Mouse (Mus musculus): ENCODE measurements around the gene Pde4d. TPM values are rescaled to one million over a fixed set of nuclear protein-coding genes. Genes with fewer than 3 reads are reported as not detected.

Gene Pde4d
- polyA plus RNA-seq, 1 experiment from 2014 or later = 14.8 TPM

DNA sequence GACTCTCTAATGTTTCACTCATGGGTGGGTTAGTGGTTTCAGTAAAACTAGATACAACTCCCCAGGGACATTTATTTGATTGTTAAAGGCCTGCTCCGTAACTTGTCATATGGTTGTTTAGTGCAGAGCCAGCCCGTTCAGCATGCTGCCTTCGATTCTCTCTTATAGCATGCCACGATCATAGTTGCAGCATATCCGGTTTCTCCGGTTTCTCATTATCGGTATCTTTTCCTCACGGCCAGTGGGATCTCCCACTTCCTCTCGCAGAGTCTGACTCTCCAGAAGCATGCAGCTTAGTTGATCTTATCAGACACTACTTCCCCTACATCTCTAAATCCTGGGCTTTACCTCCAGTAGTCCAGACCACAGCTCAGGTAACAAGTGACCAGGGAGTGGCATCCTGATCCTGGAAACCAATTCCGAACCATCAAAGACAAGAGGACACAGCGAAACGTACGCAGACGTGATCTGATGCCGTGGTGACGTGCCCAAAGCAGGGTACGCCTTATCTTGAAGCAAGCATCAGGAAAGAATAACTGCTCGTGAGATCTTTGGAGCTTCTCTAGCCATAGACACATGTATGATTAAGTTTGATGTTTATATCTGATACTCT lies 782.2 kb downstream of the Pde4d start:
- ATAC-seq (ENCODE audit: low FRiP score, low TSS enrichment) = no peak
- Histone ChIP-seq H3K4me1 (ENCODE audit: control insufficient read depth, insufficient read depth, low read length) (peaks cover 8% of the 10 kb centered on the region; the same call in 1 of the 2 replicates), H3K27ac (ENCODE audit: low read depth, low read length) (no peak overlapping the region), H3K27me3 (ENCODE audit: control insufficient read depth, insufficient read depth, low read length) (no peaks in the 10 kb centered on the region), H3K9ac (ENCODE audit: low read depth, low read length) (no peak overlapping the region), H3K9me3 (ENCODE audit: control insufficient read depth, low read length) (no peaks in the 10 kb centered on the region), H3K4me2 (replicated peaks; ENCODE audit: low read depth, low read length) (no peak overlapping the region), H3K36me3 (ENCODE audit: control insufficient read depth, insufficient read depth, low read length) (no peaks in the 10 kb centered on the region), H3K4me3 (ENCODE audit: low read length) (no peak overlapping the region)
- 69% methylated on average over 18 of the region's 18 CpGs for WGBS

DNA sequence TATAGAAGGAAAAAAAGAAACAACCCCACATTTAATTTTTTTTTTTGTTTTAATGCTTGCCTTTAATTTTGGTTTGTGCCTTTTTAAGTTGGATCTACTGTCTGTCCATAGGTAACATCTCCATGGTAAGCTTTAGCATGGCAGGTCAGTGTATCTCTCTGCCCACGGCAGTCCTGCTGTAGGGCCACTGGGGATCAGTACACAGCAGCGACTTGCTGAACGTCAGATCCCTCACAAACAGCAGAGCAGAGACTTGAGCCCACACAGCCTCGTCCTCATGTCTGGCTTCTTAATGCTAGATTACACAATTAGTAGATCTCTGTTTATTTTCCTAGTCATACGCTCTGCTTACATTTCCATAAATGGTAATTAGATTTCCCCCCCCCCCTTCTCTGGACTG lies 782.8 kb downstream of the Pde4d start:
- Histone ChIP-seq H3K27ac (ENCODE audit: low read depth, low read length) (no peak overlapping the region), H3K27me3 (ENCODE audit: control insufficient read depth, insufficient read depth, low read length) (no peaks in the 10 kb centered on the region), H3K4me2 (replicated peaks; ENCODE audit: low read depth, low read length) (no peak overlapping the region), H3K4me1 (ENCODE audit: control insufficient read depth, insufficient read depth, low read length) (peaks cover 8% of the 10 kb centered on the region; the same call in 1 of the 2 replicates), H3K36me3 (ENCODE audit: control insufficient read depth, insufficient read depth, low read length) (no peaks in the 10 kb centered on the region), H3K9ac (ENCODE audit: low read depth, low read length) (no peak overlapping the region), H3K4me3 (ENCODE audit: low read length) (no peak overlapping the region), H3K9me3 (ENCODE audit: control insufficient read depth, low read length) (no peaks in the 10 kb centered on the region)
- ATAC-seq (ENCODE audit: low FRiP score, low TSS enrichment) = no peak
- WGBS = 71% methylated on average over 5 of the region's 5 CpGs

DNA sequence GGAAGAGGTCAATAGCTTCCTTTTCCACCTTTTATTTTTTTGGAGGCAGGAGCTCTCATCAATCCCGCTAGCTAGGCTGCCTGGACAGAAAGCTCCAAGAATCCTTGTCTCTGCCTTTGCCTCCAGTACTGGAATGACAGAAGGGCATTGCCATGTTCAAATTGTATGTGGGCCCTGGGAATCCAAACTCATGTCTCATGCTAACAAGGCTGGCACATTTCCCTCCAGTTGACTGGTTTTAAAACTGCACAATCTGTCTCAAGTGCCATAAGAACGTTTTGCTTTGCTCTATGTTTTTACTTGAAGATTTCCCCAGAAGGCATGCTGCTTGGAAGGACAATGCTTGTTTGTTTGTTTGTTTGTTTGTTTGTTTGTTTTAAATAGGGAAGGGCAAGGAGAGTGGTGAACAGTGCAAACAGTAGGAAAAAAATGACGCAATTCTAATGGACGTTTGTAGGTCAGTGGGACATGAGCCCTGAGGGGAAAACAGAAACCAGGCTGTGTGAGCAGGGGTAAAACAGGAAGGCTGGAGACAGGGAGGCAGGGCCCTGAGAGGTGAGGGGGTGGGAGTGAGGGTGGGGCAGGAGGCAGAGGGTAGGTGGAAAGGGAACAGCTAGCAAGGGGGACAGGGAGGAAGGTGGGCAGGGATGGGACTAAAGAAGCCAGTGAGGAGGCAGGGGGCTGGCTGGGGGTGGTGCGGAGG lies 784.3 kb downstream of the Pde4d start:
- Histone ChIP-seq H3K9ac (ENCODE audit: low read depth, low read length) (no peak overlapping the region), H3K4me2 (replicated peaks; ENCODE audit: low read depth, low read length) (no peak overlapping the region), H3K36me3 (ENCODE audit: control insufficient read depth, insufficient read depth, low read length) (no peaks in the 10 kb centered on the region), H3K27ac (ENCODE audit: low read depth, low read length) (no peak overlapping the region), H3K27me3 (ENCODE audit: control insufficient read depth, insufficient read depth, low read length) (no peaks in the 10 kb centered on the region), H3K4me3 (ENCODE audit: low read length) (no peak overlapping the region), H3K4me1 (ENCODE audit: control insufficient read depth, insufficient read depth, low read length) (peaks cover 8% of the 10 kb centered on the region; the same call in 1 of the 2 replicates), H3K9me3 (ENCODE audit: control insufficient read depth, low read length) (no peaks in the 10 kb centered on the region)
- no peak for ATAC-seq (ENCODE audit: low FRiP score, low TSS enrichment)
- WGBS = 43% methylated on average over 5 of the region's 5 CpGs

DNA sequence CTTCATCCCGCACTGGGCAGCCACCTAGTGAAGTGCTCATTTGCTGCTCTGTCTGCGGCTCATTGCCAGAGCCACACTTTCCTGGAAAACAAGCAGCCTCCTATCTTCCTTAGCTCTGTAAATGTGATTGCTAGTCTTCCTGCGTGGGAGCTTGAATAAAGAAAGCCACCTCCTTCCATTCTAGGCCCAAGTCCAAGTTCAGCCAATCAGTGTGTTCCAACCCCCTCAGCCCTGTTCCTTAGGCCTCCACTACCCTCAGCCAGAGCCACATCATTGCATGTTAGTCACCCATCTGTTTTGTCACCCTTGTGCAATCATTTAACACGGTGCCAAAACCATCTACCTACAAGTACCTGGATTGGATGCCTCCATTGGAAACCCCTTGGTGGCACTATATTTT lies 786.3 kb downstream of the Pde4d start:
- Histone ChIP-seq H3K4me1 (ENCODE audit: control insufficient read depth, insufficient read depth, low read length) (no peaks in the 10 kb centered on the region; the same call in 1 of the 2 replicates), H3K4me2 (replicated peaks; ENCODE audit: low read depth, low read length) (no peak overlapping the region), H3K36me3 (ENCODE audit: control insufficient read depth, insufficient read depth, low read length) (no peaks in the 10 kb centered on the region), H3K9ac (ENCODE audit: low read depth, low read length) (no peak overlapping the region), H3K4me3 (ENCODE audit: low read length) (no peak overlapping the region), H3K27ac (ENCODE audit: low read depth, low read length) (no peak overlapping the region), H3K27me3 (ENCODE audit: control insufficient read depth, insufficient read depth, low read length) (no peaks in the 10 kb centered on the region), H3K9me3 (ENCODE audit: control insufficient read depth, low read length) (no peaks in the 10 kb centered on the region)
- WGBS = 76% methylated on average over 4 of the region's 4 CpGs
- ATAC-seq (ENCODE audit: low FRiP score, low TSS enrichment) = no peak

DNA sequence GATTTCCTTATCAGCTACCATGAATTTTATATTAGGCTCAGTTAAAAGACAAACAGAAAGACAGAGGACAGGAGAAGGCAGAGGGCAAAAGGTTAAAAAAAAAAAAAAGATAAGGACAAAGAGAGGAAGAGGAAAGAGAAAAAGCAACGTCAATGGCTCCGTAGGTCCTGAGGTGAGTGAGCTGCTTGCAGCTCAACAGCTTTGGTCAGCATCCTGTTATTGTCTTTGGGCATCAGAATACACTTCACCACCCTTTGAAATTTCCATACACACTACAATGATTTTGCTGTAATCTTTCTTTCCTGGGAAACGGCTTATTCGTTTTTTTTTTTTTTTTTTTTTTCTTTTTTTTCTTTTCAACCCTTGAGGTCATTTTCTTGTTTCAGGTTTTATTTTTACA lies 788.9 kb downstream of the Pde4d start:
- Histone ChIP-seq H3K27me3 (ENCODE audit: control insufficient read depth, insufficient read depth, low read length) (no peaks in the 10 kb centered on the region), H3K9ac (ENCODE audit: low read depth, low read length) (no peak overlapping the region), H3K36me3 (ENCODE audit: control insufficient read depth, insufficient read depth, low read length) (no peaks in the 10 kb centered on the region), H3K9me3 (ENCODE audit: control insufficient read depth, low read length) (no peaks in the 10 kb centered on the region), H3K4me2 (replicated peaks; ENCODE audit: low read depth, low read length) (no peak overlapping the region), H3K4me3 (ENCODE audit: low read length) (no peak overlapping the region), H3K27ac (ENCODE audit: low read depth, low read length) (no peak overlapping the region), H3K4me1 (ENCODE audit: control insufficient read depth, insufficient read depth, low read length) (no peaks in the 10 kb centered on the region; the same call in 1 of the 2 replicates)
- 69% methylated on average over 4 of the region's 4 CpGs for WGBS
- ATAC-seq (ENCODE audit: low FRiP score, low TSS enrichment) = no peak

DNA sequence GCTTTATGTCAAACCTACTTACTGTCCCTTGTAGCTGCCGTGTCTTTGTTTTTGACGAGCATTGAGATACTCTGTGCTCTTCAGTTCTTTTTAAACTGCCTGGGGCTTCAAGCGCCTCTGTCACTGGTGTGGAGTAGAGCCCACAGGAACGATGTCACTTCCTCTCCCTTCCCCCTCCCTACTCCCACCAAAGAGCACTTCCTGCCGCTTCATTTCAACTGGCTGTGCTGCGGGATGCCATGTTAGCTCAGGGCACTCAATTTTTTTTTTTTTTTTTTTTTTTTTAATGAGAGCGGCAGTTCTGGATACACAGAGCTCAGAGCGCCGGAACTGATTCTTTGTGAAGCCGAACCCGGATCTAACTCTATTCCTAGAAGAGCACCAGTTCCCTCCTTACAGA lies 789.5 kb downstream of the Pde4d start:
- Histone ChIP-seq H3K9ac (ENCODE audit: low read depth, low read length) (no peak overlapping the region), H3K4me1 (ENCODE audit: control insufficient read depth, insufficient read depth, low read length) (no peaks in the 10 kb centered on the region; the same call in 1 of the 2 replicates), H3K27ac (ENCODE audit: low read depth, low read length) (no peak overlapping the region), H3K9me3 (ENCODE audit: control insufficient read depth, low read length) (no peaks in the 10 kb centered on the region), H3K27me3 (ENCODE audit: control insufficient read depth, insufficient read depth, low read length) (no peaks in the 10 kb centered on the region), H3K4me3 (ENCODE audit: low read length) (no peak overlapping the region), H3K4me2 (replicated peaks; ENCODE audit: low read depth, low read length) (no peak overlapping the region), H3K36me3 (ENCODE audit: control insufficient read depth, insufficient read depth, low read length) (no peaks in the 10 kb centered on the region)
- no peak for ATAC-seq (ENCODE audit: low FRiP score, low TSS enrichment)
- 65% methylated on average over 11 of the region's 11 CpGs for WGBS

DNA sequence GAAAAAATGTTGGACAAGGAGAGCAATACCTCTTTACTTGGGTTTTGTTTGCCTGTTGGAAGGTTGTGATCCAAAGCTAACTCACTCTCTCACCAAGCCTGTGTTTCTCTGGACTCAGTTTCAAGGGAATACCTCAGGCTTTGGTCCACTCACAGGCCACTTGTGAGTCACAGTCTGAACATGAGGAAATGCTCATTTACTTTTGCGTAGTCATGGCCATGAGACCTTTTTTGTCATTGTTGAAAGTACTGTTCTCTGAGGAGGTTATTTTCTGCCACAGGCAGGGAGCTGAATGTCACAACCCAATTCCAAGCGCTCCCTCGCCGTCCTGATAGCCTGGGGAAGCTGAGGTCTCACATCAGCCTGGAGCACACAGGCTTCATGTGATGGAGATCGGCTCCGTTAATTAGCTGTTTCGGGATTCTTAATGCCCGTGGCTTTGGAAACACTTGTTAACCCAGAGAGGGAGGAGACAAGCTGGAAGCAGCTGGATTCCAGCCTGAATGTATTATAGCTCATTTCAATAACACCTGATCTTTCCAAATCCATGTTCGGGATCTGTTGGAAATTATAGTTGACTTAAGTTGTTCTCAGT lies 792.8 kb downstream of the Pde4d start:
- no peak for ATAC-seq (ENCODE audit: low FRiP score, low TSS enrichment)
- H3K36me3 ChIP-seq (ENCODE audit: control insufficient read depth, insufficient read depth, low read length) = no peaks in the 10 kb centered on the region
- no peaks in the 10 kb centered on the region for H3K4me1 ChIP-seq (ENCODE audit: control insufficient read depth, insufficient read depth, low read length)
- H3K4me2 ChIP-seq (replicated peaks; ENCODE audit: low read depth, low read length) = no peak overlapping the region
- H3K27me3 ChIP-seq (ENCODE audit: control insufficient read depth, insufficient read depth, low read length) = no peaks in the 10 kb centered on the region
- no peak overlapping the region for H3K4me3 ChIP-seq (ENCODE audit: low read length)
- H3K9me3 ChIP-seq (ENCODE audit: control insufficient read depth, low read length) = no peaks in the 10 kb centered on the region
- no peak overlapping the region for H3K9ac ChIP-seq (ENCODE audit: low read depth, low read length)
- no peak overlapping the region for H3K27ac ChIP-seq (ENCODE audit: low read depth, low read length)
- WGBS = 83% methylated on average over 9 of the region's 9 CpGs

- Histone ChIP-seq H3K4me1 (ENCODE audit: control insufficient read depth, insufficient read depth, low read length) (no peaks in the 10 kb centered on the region), H3K9ac (ENCODE audit: low read depth, low read length) (no peak overlapping the region), H3K4me3 (ENCODE audit: low read length) (no peak overlapping the region), H3K36me3 (ENCODE audit: control insufficient read depth, insufficient read depth, low read length) (no peaks in the 10 kb centered on the region), H3K9me3 (ENCODE audit: control insufficient read depth, low read length) (no peaks in the 10 kb centered on the region), H3K27me3 (ENCODE audit: control insufficient read depth, insufficient read depth, low read length) (no peaks in the 10 kb centered on the region), H3K4me2 (replicated peaks; ENCODE audit: low read depth, low read length) (no peak overlapping the region), H3K27ac (ENCODE audit: low read depth, low read length) (no peak overlapping the region)
- no peak for ATAC-seq (ENCODE audit: low FRiP score, low TSS enrichment)
- 83% methylated on average over 3 of the region's 3 CpGs for WGBS
These were observed 793.4 kb downstream of the Pde4d start for GRCm38 (mm10) chr13:109243160-109243559.

DNA sequence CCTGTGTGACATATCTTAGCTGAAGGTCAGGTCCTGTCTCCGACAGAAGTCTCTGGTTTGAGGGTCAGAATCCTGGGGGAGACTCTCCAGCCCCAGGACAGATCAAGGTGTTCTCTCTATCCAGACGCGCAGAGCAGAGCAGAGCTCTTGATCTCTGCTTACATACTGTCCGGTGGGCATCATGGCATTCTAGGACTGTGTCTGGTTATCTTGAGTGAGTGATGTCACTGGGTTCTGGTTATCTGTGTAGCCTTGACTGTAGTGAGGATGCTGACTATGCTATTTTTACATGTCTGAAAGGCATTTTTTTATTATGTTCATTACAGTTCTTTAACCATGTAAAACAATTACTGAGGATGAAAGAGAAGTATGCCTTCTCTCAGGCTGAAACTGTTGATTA lies 797.3 kb downstream of the Pde4d start:
- Histone ChIP-seq H3K27me3 (ENCODE audit: control insufficient read depth, insufficient read depth, low read length) (no peaks in the 10 kb centered on the region), H3K9ac (ENCODE audit: low read depth, low read length) (no peak overlapping the region), H3K36me3 (ENCODE audit: control insufficient read depth, insufficient read depth, low read length) (no peaks in the 10 kb centered on the region), H3K4me2 (replicated peaks; ENCODE audit: low read depth, low read length) (no peak overlapping the region), H3K4me1 (ENCODE audit: control insufficient read depth, insufficient read depth, low read length) (no peaks in the 10 kb centered on the region), H3K4me3 (ENCODE audit: low read length) (no peak overlapping the region), H3K9me3 (ENCODE audit: control insufficient read depth, low read length) (no peaks in the 10 kb centered on the region), H3K27ac (ENCODE audit: low read depth, low read length) (no peak overlapping the region)
- ATAC-seq (ENCODE audit: low FRiP score, low TSS enrichment) = no peak
- 93% methylated on average over 4 of the region's 4 CpGs for WGBS

Measured in kidney, embryonic 14.5 days (tissue).